ENCODE assay signal across 8 mouse cellular contexts in genomic region chr12:40837597-40838337, GRCm38 (mm10).
DNase-seq lines count a peak whose midpoint lies in the region; ATAC-seq lines count a peak whose summit lies in the region.

No protein-coding gene starts in this region.

- WGBS in forebrain, embryonic 16.5 days: under 1% methylated on average over 8 of the region's 8 CpGs
- 1% methylated on average over 8 of the region's 8 CpGs for WGBS in hindbrain, embryonic 14.5 days

- ATAC-seq in forebrain, embryonic 16.5 days: peak; percentile 79
- peak; percentile 61 for ATAC-seq in hindbrain, embryonic 14.5 days (ENCODE audit: low FRiP score)
- ATAC-seq in monocyte, adult 5-6 weeks (replicated peaks; ENCODE audit: insufficient number of reproducible peaks, low FRiP score, low TSS enrichment, poor library complexity, severe bottlenecking): no peak

- H3K27me3 ChIP-seq in forebrain, embryonic 16.5 days (replicated peaks; ENCODE audit: control insufficient read depth, insufficient read depth, low read length): no peaks in the 10 kb centered on the region
- H3K27me3 ChIP-seq in hindbrain, embryonic 14.5 days (ENCODE audit: control insufficient read depth, insufficient read depth, low read length): no peaks in the 10 kb centered on the region

- peak; percentile 15 for DNase-seq in T-cell, adult 2 months (ENCODE audit: low spot score)
- DNase-seq in cerebellum, adult 18-20 months: peak; percentile 79 to 82
- DNase-seq in hindbrain, embryonic 14.5 days (ENCODE audit: low spot score): peak; percentile 92
- peak; percentile 67 for DNase-seq in layer of hippocampus, adult 9-11 months
- DNase-seq in lung, postnatal 10 days: peak; percentile 78
- peak; percentile 77 for DNase-seq in right cerebral cortex, adult 18-20 months

- H3K9me3 ChIP-seq in forebrain, embryonic 16.5 days (ENCODE audit: control insufficient read depth, low read length): no peaks in the 10 kb centered on the region
- H3K9me3 ChIP-seq in hindbrain, embryonic 14.5 days (ENCODE audit: control insufficient read depth, low read length): no peaks in the 10 kb centered on the region

- peak overlapping the region; percentile 51 for H3K27ac ChIP-seq in forebrain, embryonic 16.5 days (ENCODE audit: low read length)
- peak overlapping the region; percentile 47; the same call in 1 of the 2 replicates for H3K27ac ChIP-seq in hindbrain, embryonic 14.5 days

- H3K9ac ChIP-seq in forebrain, embryonic 16.5 days (replicated peaks; ENCODE audit: low read depth, low read length): no peak overlapping the region
- no peak overlapping the region for H3K9ac ChIP-seq in hindbrain, embryonic 14.5 days

- no peak overlapping the region for H3K4me2 ChIP-seq in forebrain, embryonic 16.5 days (ENCODE audit: low read length)
- H3K4me2 ChIP-seq in hindbrain, embryonic 14.5 days (replicated peaks): no peak overlapping the region

- H3K4me1 ChIP-seq in forebrain, embryonic 16.5 days (replicated peaks; ENCODE audit: control insufficient read depth, insufficient read depth, low read length): peaks cover 25% of the 10 kb centered on the region
- H3K4me1 ChIP-seq in hindbrain, embryonic 14.5 days (replicated peaks; ENCODE audit: control insufficient read depth, insufficient read depth, low read length): peaks cover 17% of the 10 kb centered on the region; the same call in 1 of the 2 replicates

- peaks cover 3% of the 10 kb centered on the region; the same call in 1 of the 2 replicates for H3K36me3 ChIP-seq in forebrain, embryonic 16.5 days (ENCODE audit: control insufficient read depth, insufficient read depth)
- H3K36me3 ChIP-seq in hindbrain, embryonic 14.5 days (replicated peaks; ENCODE audit: control insufficient read depth, insufficient read depth): peaks cover 39% of the 10 kb centered on the region

- no peak overlapping the region for H3K4me3 ChIP-seq in forebrain, embryonic 16.5 days (replicated peaks; ENCODE audit: low read length)
- no peak overlapping the region for H3K4me3 ChIP-seq in hindbrain, embryonic 14.5 days (replicated peaks; ENCODE audit: low read length)

Comparison
In these comparisons a context has a peak if more than half of its experiments do, and no peak if none do; other contexts are left out.
1. DNase-seq: peak in every context shown above with its lines; median percentile 92 in hindbrain, embryonic 14.5 days; 80 in cerebellum, adult 18-20 months; 78 in lung, postnatal 10 days; 77 in right cerebral cortex, adult 18-20 months; 67 in layer of hippocampus, adult 9-11 months; 15 in T-cell, adult 2 months.